Mouse (Mus musculus) intestine, postnatal 0 days (tissue): ENCODE data around the gene 2610008E11Rik. TPM values are rescaled to one million over a fixed set of nuclear protein-coding genes. Genes with fewer than 3 reads are reported as not detected.
"Not testable (repeated sequence)": the region's sequence is repeated elsewhere in the genome, so short reads cannot be mapped to it uniquely, and the experiment has no call there.

Experiments
- ATAC-seq: fragments of 200-750 bp; cut with Nextera tagmentation; 2 replicates; pipeline ENCODE4 v1.8.0; 2017; ENCODE audit warnings: mild to moderate bottlenecking, moderate TSS enrichment, moderate library complexity
- H3K27ac ChIP-seq: fragments of 300-500 bp; sonication (generic); 2 replicates; pipeline ENCODE4 v1.5.1; 2014; ENCODE audit warnings: mild to moderate bottlenecking, low read depth, low read length, moderate library complexity
- H3K27me3 ChIP-seq: fragments of 300-500 bp; sonication (generic); replicated peaks from 2 replicates; pipeline ENCODE4 v1.6.1; 2014; ENCODE audit warnings: low read length, mixed read lengths; ENCODE audit not compliant: control insufficient read depth, insufficient read depth
- H3K36me3 ChIP-seq: fragments of 300-500 bp; sonication (generic); 2 replicates; pipeline ENCODE4 v1.6.1; 2014; ENCODE audit warnings: mild to moderate bottlenecking, moderate library complexity; ENCODE audit not compliant: control insufficient read depth, insufficient read depth
- H3K4me1 ChIP-seq: fragments of 300-500 bp; sonication (generic); replicated peaks from 2 replicates; pipeline ENCODE4 v1.6.1; 2014; ENCODE audit warnings: antibody characterized with exemption, low read length, mixed read lengths; ENCODE audit not compliant: control insufficient read depth, insufficient read depth
- H3K4me2 ChIP-seq: fragments of 300-500 bp; sonication (generic); replicated peaks from 2 replicates; pipeline ENCODE4 v1.6.1; 2014; ENCODE audit warnings: low read depth, mild to moderate bottlenecking, moderate library complexity
- H3K4me3 ChIP-seq: fragments of 300-500 bp; sonication (generic); 2 replicates; pipeline ENCODE4 v1.5.1; 2014; ENCODE audit warnings: low read depth, low read length
- H3K9ac ChIP-seq: fragments of 300-500 bp; sonication (generic); 2 replicates; pipeline ENCODE4 v1.6.1; 2014; ENCODE audit warnings: mild to moderate bottlenecking, low read depth, low read length
- H3K9me3 ChIP-seq: fragments of 300-500 bp; sonication (generic); 2 replicates; pipeline ENCODE4 v1.6.1; 2016; ENCODE audit warnings: mixed run types; ENCODE audit not compliant: control insufficient read depth
- CTCF ChIP-seq: sonication (generic); IDR thresholded peaks from 2 replicates; pipeline ENCODE4 v1.5.1; 2016; ENCODE audit warnings: low read depth, mild to moderate bottlenecking, control low read depth, antibody characterized with exemption, moderate library complexity
- WGBS: fragments of 180-500 bp; shearing (Covaris S2); extraction: QIAGEN DNeasy Blood & Tissue Kit; methylation state at CpG from one replicate; pipeline ENCODE4 v1.1.7; 2014; 5-methylcytosine and 5-hydroxymethylcytosine counted together
- polyA plus RNA-seq: library from polyadenylated mRNA; unstranded; fragments of >200 nt; fragmentation: Nextera tagmentation; extraction: Ambion mirVana; gene quantifications from 2 replicates; pipeline ENCODE4 v1.2.1, GENCODE M21; 2015

The 2610008E11Rik gene
- polyA plus RNA-seq, 1 experiment from 2014 or later, result 6.2 TPM

DNA sequence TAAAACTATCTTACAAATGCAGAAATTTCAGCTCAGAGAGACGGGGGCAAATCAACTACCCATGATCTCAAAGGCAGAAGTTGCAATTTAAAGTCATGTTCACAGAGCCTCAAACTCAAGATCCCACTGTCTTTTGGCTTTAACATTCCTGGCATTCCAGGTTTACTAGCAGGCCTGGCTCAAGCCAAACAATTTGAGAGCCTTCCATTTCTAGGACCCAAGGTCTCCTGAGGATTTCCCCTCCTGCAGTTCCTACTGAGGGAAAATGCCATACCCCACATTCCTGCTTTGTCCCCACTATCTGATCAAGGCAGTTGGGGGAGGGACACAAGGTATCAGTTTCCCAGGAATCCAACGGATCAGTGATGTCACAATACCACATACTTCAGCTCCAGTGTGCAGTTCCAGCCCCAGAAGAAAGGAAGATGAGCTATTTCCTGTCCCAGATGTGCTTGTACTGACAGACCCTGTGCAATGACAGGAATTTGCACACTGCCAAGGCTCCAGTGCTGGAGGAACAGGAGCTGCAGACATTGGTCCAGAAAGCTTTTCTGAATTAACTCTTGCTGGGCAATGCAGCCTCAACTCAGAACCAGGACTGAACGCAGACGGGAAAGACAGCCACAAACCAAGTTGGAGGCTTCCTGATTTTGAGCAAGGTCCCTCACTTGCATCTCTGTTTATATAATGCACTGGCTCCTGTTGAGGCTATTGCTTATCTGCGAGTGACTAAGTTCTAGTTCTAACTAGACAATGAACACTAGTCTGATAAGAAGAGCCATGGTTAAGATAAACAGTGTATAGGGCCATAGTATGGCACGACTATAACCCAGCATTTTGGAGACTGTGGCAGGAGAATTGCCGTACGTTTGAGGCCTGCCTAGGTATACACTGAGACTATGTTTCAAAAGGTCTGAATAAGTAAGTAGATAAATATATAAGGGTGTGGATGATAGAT, 9.2 kb upstream of the 2610008E11Rik start:
- Histone ChIP-seq H3K27me3 (no peaks in the 10 kb centered on the region), H3K36me3 (no peaks in the 10 kb centered on the region), H3K4me2 (no peak overlapping the region), H3K4me3 (no peak overlapping the region), H3K9ac (no peak overlapping the region), H3K4me1 (no peaks in the 10 kb centered on the region), H3K27ac (no peak overlapping the region), H3K9me3 (no peaks in the 10 kb centered on the region)
- WGBS, result 32% methylated on average over 8 of the region's 8 CpGs
- ATAC-seq, result no peak
- no peak for TF ChIP-seq CTCF

DNA sequence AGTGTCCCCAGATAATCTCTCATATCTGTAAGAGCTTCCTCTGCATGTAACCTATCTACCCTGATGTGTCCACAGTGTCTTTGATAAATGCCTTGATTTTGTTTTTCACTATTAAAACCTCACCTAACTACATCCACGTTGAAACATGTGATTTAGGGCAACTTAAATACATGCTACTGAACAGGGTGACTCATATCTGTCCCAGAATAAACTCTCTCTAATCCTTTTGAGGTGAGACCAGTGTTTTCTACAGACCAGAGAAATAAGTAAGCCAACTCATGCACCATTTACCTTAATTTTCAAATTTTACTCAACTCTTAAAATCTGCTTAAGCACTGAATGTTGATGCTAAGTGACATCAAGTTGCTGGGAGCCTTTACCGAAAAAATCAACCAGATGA, 694 bp downstream of the 2610008E11Rik start:
- Histone ChIP-seq H3K4me3 (peak overlapping the region; percentile 91), H3K4me1 (peaks cover 4% of the 10 kb centered on the region; the same call in 1 of the 2 replicates), H3K27me3 (no peaks in the 10 kb centered on the region), H3K4me2 (peak overlapping the region; percentile 72), H3K9me3 (no peaks in the 10 kb centered on the region), H3K9ac (peak overlapping the region; percentile 90), H3K36me3 (peaks cover 10% of the 10 kb centered on the region), H3K27ac (peak overlapping the region; percentile 96; the same call in 1 of the 2 replicates)
- ATAC-seq, result no peak
- no peak for TF ChIP-seq CTCF
- 0% methylated on average over 2 of the region's 2 CpGs for WGBS

DNA sequence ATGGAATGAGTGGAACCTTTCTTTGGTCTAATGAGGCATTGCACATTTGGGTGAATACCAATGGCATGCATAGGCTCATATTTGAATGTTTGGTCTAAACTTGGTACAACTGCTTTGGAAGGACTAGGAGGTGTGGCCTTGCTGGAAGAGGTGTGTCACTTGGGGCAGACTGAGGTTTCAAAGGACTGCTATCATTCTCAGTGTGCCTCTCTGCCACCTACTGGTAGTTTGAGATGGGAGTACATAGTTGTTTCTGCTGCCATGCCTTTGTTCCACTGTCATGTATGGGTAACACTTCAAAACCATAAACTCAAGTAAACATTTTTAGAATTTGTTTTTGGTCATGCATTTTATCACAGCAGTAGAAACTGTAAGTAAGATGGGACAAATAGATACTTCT, 5.7 kb downstream of the 2610008E11Rik start:
- Histone ChIP-seq H3K9me3 (no peaks in the 10 kb centered on the region), H3K4me1 (peaks cover 4% of the 10 kb centered on the region; the same call in 1 of the 2 replicates), H3K36me3 (peaks cover 54% of the 10 kb centered on the region), H3K4me2 (no peak overlapping the region), H3K27ac (no peak overlapping the region), H3K9ac (no peak overlapping the region), H3K27me3 (no peaks in the 10 kb centered on the region), H3K4me3 (no peak overlapping the region)
- no peak for ATAC-seq
- peak; percentile 21; the same call in 1 of the 2 replicates for TF ChIP-seq CTCF

DNA sequence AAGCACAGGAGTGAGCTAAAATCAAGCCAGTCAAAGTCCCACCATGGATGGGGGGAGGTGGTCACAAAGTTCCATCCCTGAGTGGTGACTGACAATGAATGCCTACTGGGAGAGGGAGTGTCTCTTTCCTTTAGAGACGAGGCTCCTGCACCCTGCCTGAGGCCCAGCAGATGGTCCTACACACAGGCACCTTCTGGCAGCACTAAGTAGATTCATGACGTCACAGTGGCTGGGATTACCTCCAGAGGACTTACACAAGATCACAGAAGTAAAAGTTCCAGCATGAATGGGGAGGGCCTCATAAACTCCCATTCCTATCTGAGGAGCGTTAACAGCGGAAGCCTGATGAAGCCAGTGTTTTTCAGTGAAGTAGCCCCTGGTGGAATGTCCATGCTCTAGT, 8.4 kb downstream of the 2610008E11Rik start:
- no peaks in the 10 kb centered on the region for H3K4me1 ChIP-seq
- H3K4me2 ChIP-seq, result no peak overlapping the region
- peaks cover 59% of the 10 kb centered on the region for H3K36me3 ChIP-seq
- TF ChIP-seq CTCF, result no peak
- no peak overlapping the region for H3K4me3 ChIP-seq
- no peak overlapping the region for H3K27ac ChIP-seq
- H3K27me3 ChIP-seq, result no peaks in the 10 kb centered on the region
- WGBS, result 80% methylated on average over 4 of the region's 4 CpGs
- no peak for ATAC-seq
- no peaks in the 10 kb centered on the region for H3K9me3 ChIP-seq
- H3K9ac ChIP-seq, result no peak overlapping the region

DNA sequence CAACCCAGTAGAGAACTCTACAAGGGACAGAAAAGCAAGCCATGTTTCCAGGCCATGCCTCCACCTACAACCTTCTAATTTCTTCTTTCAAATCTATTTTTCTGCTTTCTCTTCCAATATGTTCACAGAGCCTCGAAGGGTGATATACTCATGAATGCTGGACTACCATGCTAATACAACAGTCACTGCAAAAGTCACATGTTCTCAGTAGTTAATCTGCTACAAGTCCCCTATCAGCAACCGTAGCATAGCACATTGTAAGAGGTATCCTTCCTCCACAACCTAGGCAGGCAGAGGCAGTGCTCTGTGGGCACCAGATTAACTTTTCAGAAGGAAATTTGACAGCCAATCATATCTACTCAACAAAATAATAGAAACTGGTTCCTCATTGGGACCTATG, 10.8 kb downstream of the 2610008E11Rik start:
- Histone ChIP-seq H3K9ac (no peak overlapping the region), H3K4me1 (no peaks in the 10 kb centered on the region), H3K9me3 (no peaks in the 10 kb centered on the region), H3K4me3 (no peak overlapping the region), H3K4me2 (no peak overlapping the region), H3K27me3 (no peaks in the 10 kb centered on the region), H3K36me3 (peaks cover 48% of the 10 kb centered on the region), H3K27ac (no peak overlapping the region)
- WGBS, result 89% methylated on average over 2 of the region's 2 CpGs
- ATAC-seq, result no peak
- TF ChIP-seq CTCF, result no peak

DNA sequence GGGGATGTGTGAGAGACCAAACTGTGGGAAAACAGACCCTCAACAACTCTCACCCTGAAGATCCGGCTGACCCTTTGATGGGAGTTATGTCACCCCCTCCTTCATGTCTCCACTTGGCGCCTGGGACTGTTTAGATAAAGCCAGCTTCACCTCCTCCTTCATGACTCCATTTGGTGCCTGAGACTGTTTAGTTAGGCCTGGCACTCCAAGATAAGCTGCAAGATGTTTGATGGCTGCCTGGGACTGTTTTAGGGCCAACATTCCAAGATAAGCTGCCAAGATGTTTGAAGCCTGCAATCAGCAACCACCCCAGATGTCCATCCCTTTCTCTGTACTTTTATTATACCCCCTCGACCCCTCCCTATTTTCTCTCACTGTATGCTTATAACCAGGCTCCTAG, 40.0 kb downstream of the 2610008E11Rik start:
- not testable (repeated sequence) for H3K27me3 ChIP-seq, H3K4me2 ChIP-seq, H3K4me1 ChIP-seq, H3K4me3 ChIP-seq, ATAC-seq, H3K9ac ChIP-seq, H3K27ac ChIP-seq, H3K36me3 ChIP-seq, H3K9me3 ChIP-seq
- 59% methylated on average over 3 of the region's 3 CpGs for WGBS

DNA sequence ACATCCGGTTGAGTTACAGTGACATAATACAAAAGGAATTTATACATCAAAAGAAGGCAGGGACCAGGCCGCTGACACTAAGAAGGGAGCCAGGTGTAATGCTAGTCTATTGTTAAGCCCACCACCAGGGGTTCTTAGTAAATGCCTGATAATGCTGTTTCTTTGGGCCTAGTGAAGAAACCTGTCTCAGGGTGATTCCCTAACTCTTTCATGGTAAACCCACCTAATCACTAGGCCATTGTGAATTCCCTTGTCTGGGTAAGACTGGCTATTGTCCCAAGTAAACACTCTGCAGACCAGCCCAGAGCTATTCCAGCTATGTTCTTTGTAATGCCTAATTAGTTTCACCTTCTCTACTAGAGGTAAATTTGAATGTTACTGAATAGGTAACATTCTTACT, 54.9 kb downstream of the 2610008E11Rik start:
- H3K9me3 ChIP-seq, ATAC-seq, H3K27ac ChIP-seq, H3K4me3 ChIP-seq, H3K4me2 ChIP-seq, H3K4me1 ChIP-seq, H3K9ac ChIP-seq, H3K27me3 ChIP-seq, H3K36me3 ChIP-seq: not testable (repeated sequence)
- 87% methylated on average over 2 of the region's 2 CpGs for WGBS
